Mouse (Mus musculus) layer of hippocampus, adult 9-11 months (tissue): ENCODE measurements around the gene Zfp459.
"Not testable (repeated sequence)": the region's sequence is repeated elsewhere in the genome, so short reads cannot be mapped to it uniquely, and the experiment has no call there.

Experiments
- DNase-seq: peaks from one replicate; pipeline ENCODE4 v3.0.0; 2022

Zfp459 gene

DNA sequence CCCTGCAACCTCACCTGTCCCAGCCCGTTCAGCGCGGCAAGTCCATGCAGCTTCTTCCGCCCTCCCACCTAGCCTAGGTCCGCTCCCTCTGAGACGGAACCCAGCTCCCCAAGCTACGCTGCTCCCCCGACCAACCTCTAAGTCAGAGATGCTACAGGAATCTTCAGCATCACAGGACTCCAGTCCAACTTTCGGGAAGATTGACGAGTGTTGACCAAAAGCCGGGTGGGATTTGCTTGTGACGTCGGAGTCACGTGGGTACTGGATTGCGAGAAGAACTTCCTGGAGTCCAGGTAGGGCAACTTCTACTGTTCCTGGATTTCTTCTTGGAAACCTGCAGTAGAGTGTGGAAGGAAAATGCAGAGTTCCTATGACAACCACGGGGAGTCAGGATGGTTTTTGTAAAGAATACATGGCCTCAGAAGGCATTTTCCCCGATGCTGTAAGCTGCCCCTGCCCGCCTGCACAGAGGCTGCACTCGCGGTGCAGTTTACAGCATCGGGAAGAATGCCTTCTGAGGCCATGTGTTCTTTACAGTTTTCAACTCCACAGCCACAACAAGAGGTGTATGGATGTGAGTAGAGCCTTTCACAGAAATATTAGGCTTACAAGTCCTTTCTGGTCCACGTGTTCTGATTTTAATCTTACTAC lies at the start of gene Zfp459:
TSS of gene Zfp459 (minus strand) at position 212 of the 651 bp plus-strand sequence.
- DNase-seq, result peak; percentile 21

DNA sequence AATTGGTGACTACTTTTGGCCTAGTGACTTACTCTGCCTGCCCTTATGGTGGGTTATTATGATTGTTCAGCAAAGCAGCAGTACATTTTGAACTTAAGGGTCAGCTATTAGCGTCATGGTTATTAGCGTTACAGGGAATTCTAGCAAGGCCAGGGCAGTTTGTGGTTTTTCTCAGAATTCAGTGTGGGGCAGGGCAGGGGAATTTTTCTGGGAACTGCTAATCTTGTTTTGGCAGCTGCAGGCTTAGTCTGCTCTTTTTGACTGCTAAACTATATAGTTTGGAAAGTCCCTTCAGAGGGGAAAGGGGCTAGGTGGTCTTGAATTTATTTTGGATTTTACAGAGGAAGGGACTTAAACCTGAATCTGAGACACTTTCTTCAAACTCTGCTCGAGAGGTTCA lies 48.1 kb upstream of the Zfp459 start:
- DNase-seq, result no peak

- DNase-seq, result not testable (repeated sequence)
Observed at GRCm38 (mm10) chr13:67463506-67464185, 42.4 kb upstream of the Zfp459 start.

DNA sequence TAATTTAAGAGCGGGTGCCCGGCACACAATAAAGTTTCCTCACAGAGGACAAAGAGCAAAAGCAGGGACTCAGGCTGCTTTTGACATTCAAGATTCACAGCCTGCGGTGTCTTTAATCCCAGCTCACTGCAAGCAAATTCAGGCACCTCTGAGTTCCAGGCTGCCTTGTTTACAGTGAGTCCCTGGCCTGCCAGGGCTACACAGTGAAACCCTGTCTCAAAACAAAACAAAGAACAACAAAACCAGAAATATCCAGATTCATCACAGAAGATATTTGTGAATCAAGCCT lies 30.7 kb upstream of the Zfp459 start:
- no peak for DNase-seq

DNA sequence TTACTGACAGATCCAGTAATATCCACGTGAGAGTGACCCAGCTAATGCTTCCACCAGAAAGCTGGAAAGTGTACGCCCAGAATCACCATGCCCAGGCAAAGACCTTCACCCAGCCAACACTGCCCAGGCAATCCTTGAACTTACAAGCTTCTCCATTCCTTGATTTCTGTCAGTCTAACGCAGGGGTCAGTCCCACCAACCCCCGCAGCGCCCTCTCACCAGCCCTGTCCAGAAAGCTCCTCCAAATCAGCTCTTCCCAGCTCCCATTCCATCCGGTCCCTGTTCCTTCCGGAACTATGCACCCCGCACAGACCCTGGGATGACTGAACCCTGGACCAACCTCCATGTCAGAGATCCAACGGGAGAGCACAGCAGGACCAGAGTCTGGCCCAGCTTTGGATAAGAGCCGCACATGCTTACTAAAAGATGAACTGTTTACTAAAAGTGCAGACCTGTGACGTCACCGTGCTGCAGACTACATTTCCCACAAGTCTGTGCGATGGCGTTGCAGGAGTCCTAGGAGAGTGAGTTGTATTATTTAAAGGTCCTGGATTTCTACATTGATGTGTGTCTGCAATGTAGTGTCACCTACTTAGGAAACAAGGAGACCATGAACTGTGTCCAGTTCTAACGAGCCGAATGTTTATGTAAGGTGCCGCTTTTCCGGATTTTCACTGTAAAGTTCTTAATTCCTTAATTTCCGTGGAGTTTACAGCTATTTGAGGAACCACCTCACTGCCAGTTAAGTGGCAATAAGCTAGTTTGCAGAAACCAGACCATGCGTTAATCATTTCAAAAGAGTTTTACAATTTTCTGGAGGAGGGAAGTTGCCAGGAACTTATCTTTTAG lies 30.2 kb upstream of the Zfp459 start, which contains the start of gene Zfp874a:
TSS of gene Zfp874a (minus strand) at position 453 of the 849 bp plus-strand sequence.
- peak; percentile 94 for DNase-seq

- not testable (repeated sequence) for DNase-seq
Observed at GRCm38 (mm10) chr13:67437095-67437494, 15.9 kb upstream of the Zfp459 start.

- DNase-seq, result no peak
Observed at GRCm38 (mm10) chr13:67428116-67428515, 6.9 kb upstream of the Zfp459 start.

DNA sequence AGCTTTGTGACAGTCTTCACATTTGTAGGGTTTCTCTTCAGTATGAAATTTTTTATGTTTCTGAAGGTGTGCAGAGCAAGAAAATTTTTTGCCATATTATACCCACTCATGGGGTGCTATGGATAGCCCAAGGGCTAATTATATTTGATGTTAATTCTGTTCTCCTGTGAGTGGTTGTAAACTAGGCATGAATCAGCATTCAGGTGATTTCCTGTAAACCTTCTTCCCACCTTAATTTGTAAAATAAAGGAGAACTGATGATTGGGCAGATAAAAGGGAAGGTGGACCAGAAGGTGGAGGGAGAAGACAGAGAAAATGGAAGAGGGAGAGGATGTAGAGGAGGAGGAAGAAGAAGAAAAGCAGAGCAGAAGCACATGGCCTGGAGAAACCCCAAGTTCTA lies 4.5 kb upstream of the Zfp459 start:
- DNase-seq, result not testable (repeated sequence)

DNA sequence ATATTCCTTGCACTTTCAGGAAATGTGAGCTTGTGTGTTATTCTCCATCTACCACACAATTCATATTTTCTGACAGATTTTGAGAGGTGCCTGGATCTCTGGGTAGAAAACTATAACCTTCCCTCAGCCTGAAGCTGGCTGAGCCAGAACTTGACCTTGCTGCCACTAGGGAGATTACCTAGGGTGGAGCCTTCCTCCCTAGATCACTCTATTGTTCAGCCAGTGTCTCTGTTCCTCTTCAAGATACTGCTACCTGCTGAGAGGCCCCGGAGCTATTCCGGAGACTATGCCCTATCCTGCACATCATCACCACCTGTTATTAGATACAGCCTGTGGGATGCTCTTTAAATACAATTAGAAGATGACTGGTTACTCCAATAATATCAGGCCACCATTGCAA lies 1.3 kb upstream of the Zfp459 start:
- not testable (repeated sequence) for DNase-seq

DNA sequence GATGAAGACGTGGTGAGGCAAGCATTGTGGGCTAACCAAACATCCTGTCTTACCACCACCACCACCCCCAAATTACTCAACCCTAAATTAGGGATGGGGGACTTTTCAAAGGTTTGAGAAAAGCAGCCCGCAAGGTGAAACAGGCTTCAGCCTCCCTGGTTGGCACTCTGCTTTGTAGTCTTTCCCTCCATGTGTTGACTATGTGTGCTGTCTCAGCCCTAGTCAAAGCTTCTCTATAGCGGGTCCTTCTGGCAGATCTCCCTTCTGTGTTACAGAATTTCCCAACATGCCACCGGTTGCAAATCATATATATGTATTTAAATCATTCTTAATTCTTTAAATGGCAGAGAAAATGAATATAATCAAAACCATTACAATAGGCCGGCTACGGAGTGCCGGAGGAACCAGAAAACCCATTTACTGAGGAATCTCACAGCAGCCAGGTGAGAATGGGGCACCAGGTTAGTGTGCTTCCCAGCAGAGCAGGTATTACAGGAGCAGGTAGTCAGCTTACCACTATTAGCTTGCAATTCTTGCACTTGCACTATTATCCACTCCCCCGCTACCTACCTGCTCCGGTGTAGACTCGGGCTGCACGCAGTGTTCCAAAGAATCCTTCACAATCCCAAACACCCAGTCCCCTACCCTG lies 536 bp downstream of the Zfp459 start:
- DNase-seq, result no peak

GRCm38 (mm10) chr13:67416811-67417210 lies 4.4 kb downstream of the Zfp459 start:
- no peak for DNase-seq

- no peak for DNase-seq
Observed at GRCm38 (mm10) chr13:67415759-67416158, 5.5 kb downstream of the Zfp459 start.

DNA sequence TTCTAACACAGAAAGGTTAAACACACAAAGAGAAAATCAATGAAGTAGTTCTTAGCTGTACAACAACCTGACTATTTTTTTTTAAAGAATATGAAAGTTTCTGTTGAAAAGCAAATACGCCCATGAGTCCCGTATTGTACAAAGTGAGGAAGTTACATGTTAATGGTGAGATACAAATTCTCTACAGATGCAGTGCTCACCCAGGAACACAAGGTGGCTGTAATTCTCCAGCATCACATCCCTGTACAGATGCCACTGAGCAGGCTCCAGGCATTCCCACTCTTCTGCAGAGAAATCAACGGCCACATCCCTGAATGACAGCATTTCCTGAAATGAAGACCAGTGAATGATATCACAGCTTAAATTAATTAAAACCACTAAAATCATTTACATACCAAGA lies 7.6 kb downstream of the Zfp459 start:
- not testable (repeated sequence) for DNase-seq

DNA sequence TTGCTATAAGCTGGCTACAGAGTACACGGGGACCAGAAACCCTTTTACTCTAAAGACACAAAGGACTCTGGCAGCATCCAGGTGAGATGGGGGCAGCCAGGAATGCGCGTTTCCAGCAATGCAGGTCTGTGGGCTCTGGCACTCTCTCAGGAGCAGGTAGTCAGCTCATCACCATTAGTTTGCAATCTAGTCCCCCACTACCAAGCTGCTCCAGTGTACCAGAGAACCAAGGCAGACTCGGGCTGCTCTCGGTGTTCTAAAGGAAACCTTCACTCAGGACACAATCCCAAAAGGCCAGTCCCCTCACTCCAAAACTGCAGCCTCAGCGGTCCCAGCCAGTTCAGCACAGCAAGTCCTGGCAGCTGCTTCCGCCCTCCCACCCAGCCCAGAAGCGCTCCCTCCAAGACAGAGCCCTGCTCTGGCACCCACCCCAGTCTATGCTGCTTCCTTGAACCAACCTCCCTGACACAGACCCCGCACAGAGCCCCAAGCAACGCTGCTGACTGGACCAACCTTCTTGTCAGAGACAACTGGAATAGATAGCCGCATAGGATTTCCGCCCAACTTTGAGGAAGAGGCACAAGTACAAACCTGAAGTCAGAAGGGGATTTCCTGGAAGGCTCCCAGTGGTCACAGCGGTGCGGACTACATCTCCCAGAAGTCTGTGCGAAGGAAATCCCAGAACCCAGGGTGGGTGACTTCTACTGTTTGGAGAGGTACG lies 21.9 kb downstream of the Zfp459 start, which contains the start of gene Zfp429:
TSS of gene Zfp429 (minus strand) at position 637 of the 721 bp plus-strand sequence.
- DNase-seq, result peak; percentile 61

GRCm38 (mm10) chr13:67376255-67376654 lies 45.0 kb downstream of the Zfp459 start:
- DNase-seq, result not testable (repeated sequence)

GRCm38 (mm10) chr13:67375050-67375911 lies 45.9 kb downstream of the Zfp459 start, which contains the start of the genes Gm28041 and Zfp456:
Gene Gm28041, minus strand, starts transcription at chr13:67375733.
Gene Zfp456, minus strand, starts transcription at chr13:67375810.
- DNase-seq, result peak; percentile 56

GRCm38 (mm10) chr13:67360131-67360744 lies 61.0 kb downstream of the Zfp459 start, which contains the start of the genes Gm28044 and Zfp953:
Gene Gm28044, minus strand, starts transcription at chr13:67360536.
Gene Zfp953, minus strand, starts transcription at chr13:67360605.
- peak; percentile 90 for DNase-seq
